Mouse (Mus musculus) cortical plate, adult 2 months (tissue): ENCODE data around the gene Nek8.

Experiments used
- CTCF ChIP-seq: fragments of 200-500 bp; IDR thresholded peaks from 2 replicates; pipeline ENCODE4 v1.5.1; 2011; ENCODE audit warnings: mild to moderate bottlenecking, control low read depth, low read length; ENCODE audit not compliant: insufficient read depth; ENCODE audit errors: extremely low read depth
- POLR2A ChIP-seq: fragments of 200-500 bp; IDR thresholded peaks from 2 replicates; pipeline ENCODE4 v1.6.1; 2011; ENCODE audit warnings: mild to moderate bottlenecking, low read length, control low read depth; ENCODE audit not compliant: insufficient read depth; ENCODE audit errors: extremely low read depth

DNA sequence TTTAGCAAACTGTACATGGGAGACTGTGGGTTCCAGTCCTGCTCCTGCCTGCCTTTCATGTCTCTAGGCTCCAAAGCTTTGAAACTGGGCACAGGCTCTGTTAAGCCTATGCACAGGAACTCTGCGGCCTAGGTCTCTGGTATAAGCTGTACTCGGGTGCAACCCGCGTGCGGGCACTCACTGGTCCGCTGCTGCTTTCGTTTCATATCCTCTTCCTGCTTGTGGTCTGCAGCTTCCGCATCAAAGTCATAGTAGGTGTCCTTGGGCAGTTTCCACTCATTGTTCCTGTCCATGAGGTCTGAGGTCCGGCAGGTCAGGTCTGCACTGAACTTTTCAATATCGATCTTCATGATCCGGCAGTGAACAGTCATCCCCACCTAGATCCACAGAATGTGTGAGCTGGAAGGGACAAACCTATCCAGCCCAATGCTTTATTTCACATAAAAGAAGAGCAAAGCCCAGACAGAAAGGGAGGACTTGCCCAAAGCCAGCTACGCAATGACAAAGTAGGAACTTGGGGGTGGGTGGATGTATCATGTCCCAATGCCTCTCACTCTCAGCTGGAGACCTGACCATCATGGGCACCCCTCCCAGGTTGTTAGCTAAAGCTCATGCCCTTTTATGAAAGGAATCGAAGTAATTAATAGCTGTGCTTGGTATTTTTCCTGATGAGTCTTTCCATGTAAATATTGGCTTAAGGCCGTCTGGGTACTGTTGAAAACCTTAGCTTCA lies 36.8 kb upstream of the Nek8 start:
- TF ChIP-seq POLR2A (no peak), CTCF (no peak)
